Mouse (Mus musculus): ENCODE measurements at regions not wholly inside any gene's neighbourhood (a gene's known extent, or its start where the extent isn't known, plus 50 kb on each side); places are given as distances from the start of the nearest gene placed in this dataset.

DNA sequence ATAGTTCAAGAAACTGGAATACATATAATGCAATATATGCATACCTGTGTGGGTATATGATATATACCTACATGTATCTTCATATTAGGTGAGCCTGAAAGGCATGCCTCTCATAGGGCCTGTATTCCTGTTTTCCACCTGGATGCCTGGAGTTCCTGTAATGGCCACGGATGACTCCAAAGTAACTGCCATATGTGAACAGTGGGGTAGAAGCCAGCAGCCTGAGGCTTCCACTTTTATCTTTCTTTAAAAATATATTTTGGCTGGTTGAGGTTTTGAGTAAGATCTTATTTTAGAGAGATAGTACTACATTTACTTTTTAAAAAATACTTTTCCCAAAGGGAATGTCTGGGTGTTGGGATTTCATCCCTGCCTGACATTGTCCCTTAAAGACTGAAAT lies 850.8 kb downstream of the 5730522E02Rik start:
- peaks cover 0 to 17% of the 10 kb centered on the region in 2 experiments; a peak in 2 of 4 replicates for H3K4me1 ChIP-seq (ENCODE audit: control insufficient read depth in 1 of 2, insufficient read depth in 2 of 2)
- DNase-seq (ENCODE audit: extremely low read depth) = no peak
- H3K9ac ChIP-seq (ENCODE audit: insufficient read depth, low read depth) = no peak overlapping the region
- in situ Hi-C loops (cut with MboI; ENCODE audit: low pct_ligation_motif_present, low pct_unique_long_range_greater_than_20kb, low sequenced_read_pairs) (no loop called here), dilution Hi-C loops (cut with MboI; ENCODE audit: extremely low pct_ligation_motif_present, extremely low pct_unique_long_range_greater_than_20kb, low sequenced_read_pairs) (no loop called here)
- no peaks in the 10 kb centered on the region for H3K79me2 ChIP-seq (replicated peaks; ENCODE audit: control insufficient read depth, extremely low read depth, insufficient read depth, poor library complexity, severe bottlenecking)
- no peaks in the 10 kb centered on the region for H3K36me3 ChIP-seq (replicated peaks in 1 of 2; ENCODE audit: control insufficient read depth in 1 of 2, insufficient read depth in 1 of 2, low read length in 1 of 2)
- H3K27ac ChIP-seq (ENCODE audit: insufficient read depth, low read depth) = no peak overlapping the region
- H3K27me3 ChIP-seq (replicated peaks) = no peaks in the 10 kb centered on the region
- no peak for TF ChIP-seq SIN3A (IDR thresholded peaks at IDR 0.05; ENCODE audit: low read length)
- TF ChIP-seq MXI1 (IDR thresholded peaks at IDR 0.05; ENCODE audit: low read depth, low read length) = no peak
- no peak for TF ChIP-seq MEF2A (IDR thresholded peaks at IDR 0.05; ENCODE audit: borderline replicate concordance, low read depth, low read length)
- TF ChIP-seq HCFC1 (IDR thresholded peaks at IDR 0.05; ENCODE audit: low read depth, low read length) = no peak
- TF ChIP-seq KAT2A (IDR thresholded peaks at IDR 0.05; ENCODE audit: insufficient replicate concordance, low read length) = no peak
- TF ChIP-seq EP300 (IDR thresholded peaks at IDR 0.05; ENCODE audit: low read length) = no peak
- TF ChIP-seq USF1 (IDR thresholded peaks at IDR 0.05; ENCODE audit: low read depth, low read length) = no peak
- TF ChIP-seq ZMIZ1 (IDR thresholded peaks at IDR 0.05; ENCODE audit: low read depth, low read length) = no peak
- H3K9me3 ChIP-seq (replicated peaks; ENCODE audit: low read length) = no peaks in the 10 kb centered on the region
- no peak overlapping the region for H3K4me2 ChIP-seq (ENCODE audit: insufficient read depth, low read depth, poor library complexity, severe bottlenecking)
- no peak overlapping the region for H3K4me3 ChIP-seq (replicated peaks in 1 of 3; ENCODE audit: low read depth in 2 of 3, low read length in 2 of 3, poor library complexity in 1 of 3)

DNA sequence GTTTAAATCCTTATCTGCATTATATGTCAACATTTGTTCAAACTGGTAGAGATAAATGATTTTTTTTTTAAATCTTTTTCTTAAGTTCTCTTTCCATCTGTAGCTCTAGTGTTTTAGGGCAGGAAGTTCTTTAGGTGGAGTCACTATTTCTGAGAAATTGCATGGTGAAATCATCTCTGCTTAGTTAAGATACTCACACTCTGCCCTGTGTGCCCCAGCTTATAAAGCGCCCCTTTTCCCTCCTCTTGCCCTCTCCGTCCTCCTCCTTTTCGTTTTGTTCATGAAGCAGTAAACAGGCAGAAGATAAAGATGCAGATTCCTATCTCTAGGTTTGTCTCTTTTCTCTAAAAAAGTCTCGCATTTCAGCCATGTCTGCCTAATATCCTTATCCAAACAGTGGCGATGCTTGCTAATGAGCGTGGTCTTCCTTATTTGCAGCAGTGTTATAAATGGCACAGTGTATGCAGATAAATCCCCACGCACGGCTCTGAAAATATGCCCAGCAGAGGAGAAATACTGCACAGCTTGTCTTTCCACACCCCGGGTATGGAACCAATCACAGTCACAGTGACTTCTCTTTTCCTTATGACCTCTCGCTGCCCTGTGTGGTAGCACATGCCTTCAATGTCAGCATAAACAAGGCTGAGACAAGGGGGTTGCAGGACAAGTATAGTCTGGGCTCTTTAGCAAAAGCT lies 852.7 kb downstream of the 5730522E02Rik start:
- peaks cover 0 to 17% of the 10 kb centered on the region in 2 experiments; a peak in 2 of 4 replicates for H3K4me1 ChIP-seq (ENCODE audit: control insufficient read depth in 1 of 2, insufficient read depth in 2 of 2)
- dilution Hi-C loops (cut with MboI; ENCODE audit: extremely low pct_ligation_motif_present, extremely low pct_unique_long_range_greater_than_20kb, low sequenced_read_pairs) = no loop called here
- no peaks in the 10 kb centered on the region for H3K36me3 ChIP-seq (replicated peaks in 1 of 2; ENCODE audit: control insufficient read depth in 1 of 2, insufficient read depth in 1 of 2, low read length in 1 of 2)
- no peaks in the 10 kb centered on the region for H3K27me3 ChIP-seq (replicated peaks)
- no peaks in the 10 kb centered on the region for H3K79me2 ChIP-seq (replicated peaks; ENCODE audit: control insufficient read depth, extremely low read depth, insufficient read depth, poor library complexity, severe bottlenecking)
- no peak for DNase-seq (ENCODE audit: extremely low read depth)
- in situ Hi-C loops (cut with MboI; ENCODE audit: low pct_ligation_motif_present, low pct_unique_long_range_greater_than_20kb, low sequenced_read_pairs) = no loop called here
- no peak overlapping the region for H3K27ac ChIP-seq (ENCODE audit: insufficient read depth, low read depth)
- no peak overlapping the region for H3K9ac ChIP-seq (ENCODE audit: insufficient read depth, low read depth)
- H3K4me2 ChIP-seq (ENCODE audit: insufficient read depth, low read depth, poor library complexity, severe bottlenecking) = no peak overlapping the region; the same call in 1 of the 2 replicates
- no peak for TF ChIP-seq NELFE (IDR thresholded peaks at IDR 0.05; ENCODE audit: low read depth, low read length)
- H3K9me3 ChIP-seq (replicated peaks; ENCODE audit: low read length) = no peaks in the 10 kb centered on the region
- H3K4me3 ChIP-seq (replicated peaks in 1 of 3; ENCODE audit: low read depth in 2 of 3, low read length in 2 of 3, poor library complexity in 1 of 3) = no peak overlapping the region

- dilution Hi-C loops (cut with MboI; ENCODE audit: extremely low pct_ligation_motif_present, extremely low pct_unique_long_range_greater_than_20kb, low sequenced_read_pairs) = no loop called here
These were observed 853.6 kb downstream of the 5730522E02Rik start for GRCm38 (mm10) chr11:25356671-25357586.

More at GRCm38 (mm10) chr11:25356671-25357586, 853.6 kb downstream of the 5730522E02Rik start:
- no peaks in the 10 kb centered on the region for H3K79me2 ChIP-seq (replicated peaks; ENCODE audit: control insufficient read depth, extremely low read depth, insufficient read depth, poor library complexity, severe bottlenecking)
- peak; percentile 34; the same call in 1 of the 2 replicates for TF ChIP-seq BHLHE40 (IDR thresholded peaks at IDR 0.05; ENCODE audit: low read depth, low read length)
- TF ChIP-seq GABPA (IDR thresholded peaks at IDR 0.05; ENCODE audit: insufficient replicate concordance, low read depth, low read length) = no peak
- TF ChIP-seq TBP (conservative IDR thresholded peaks at IDR 0.05; ENCODE audit: low read depth, low read length) = no peak
- TF ChIP-seq ZNF384 (IDR thresholded peaks at IDR 0.05; ENCODE audit: low read depth, low read length) = no peak
- peaks cover 0 to 9% of the 10 kb centered on the region in 2 experiments; a peak in 2 of 4 replicates for H3K4me1 ChIP-seq (ENCODE audit: control insufficient read depth in 1 of 2, insufficient read depth in 2 of 2)
- no peaks in the 10 kb centered on the region for H3K36me3 ChIP-seq (replicated peaks in 1 of 2; ENCODE audit: control insufficient read depth in 1 of 2, insufficient read depth in 1 of 2, low read length in 1 of 2)
- no peak overlapping the region for H3K4me3 ChIP-seq (replicated peaks in 1 of 3; ENCODE audit: low read depth in 2 of 3, low read length in 2 of 3, poor library complexity in 1 of 3)
- peak overlapping the region; percentile 70; the same call in 1 of the 2 replicates for H3K4me2 ChIP-seq (ENCODE audit: insufficient read depth, low read depth, poor library complexity, severe bottlenecking)
- DNase-seq (ENCODE audit: extremely low read depth) = no peak
- no peaks in the 10 kb centered on the region for H3K9me3 ChIP-seq (replicated peaks; ENCODE audit: low read length)
- no peak overlapping the region for H3K9ac ChIP-seq (ENCODE audit: insufficient read depth, low read depth)
- in situ Hi-C loops (cut with MboI; ENCODE audit: low pct_ligation_motif_present, low pct_unique_long_range_greater_than_20kb, low sequenced_read_pairs) = no loop called here
- no peaks in the 10 kb centered on the region for H3K27me3 ChIP-seq (replicated peaks)
- H3K27ac ChIP-seq (ENCODE audit: insufficient read depth, low read depth) = no peak overlapping the region

All from CH12.LX (cell line).